Mouse (Mus musculus): ENCODE data around the gene Lrp2.

Gene Lrp2

GRCm38 (mm10) chr2:69585886-69586398, at the start of gene Lrp2:
Gene Lrp2, minus strand, starts transcription at chr2:69586065.
- peak; percentile 48 for DNase-seq

DNA sequence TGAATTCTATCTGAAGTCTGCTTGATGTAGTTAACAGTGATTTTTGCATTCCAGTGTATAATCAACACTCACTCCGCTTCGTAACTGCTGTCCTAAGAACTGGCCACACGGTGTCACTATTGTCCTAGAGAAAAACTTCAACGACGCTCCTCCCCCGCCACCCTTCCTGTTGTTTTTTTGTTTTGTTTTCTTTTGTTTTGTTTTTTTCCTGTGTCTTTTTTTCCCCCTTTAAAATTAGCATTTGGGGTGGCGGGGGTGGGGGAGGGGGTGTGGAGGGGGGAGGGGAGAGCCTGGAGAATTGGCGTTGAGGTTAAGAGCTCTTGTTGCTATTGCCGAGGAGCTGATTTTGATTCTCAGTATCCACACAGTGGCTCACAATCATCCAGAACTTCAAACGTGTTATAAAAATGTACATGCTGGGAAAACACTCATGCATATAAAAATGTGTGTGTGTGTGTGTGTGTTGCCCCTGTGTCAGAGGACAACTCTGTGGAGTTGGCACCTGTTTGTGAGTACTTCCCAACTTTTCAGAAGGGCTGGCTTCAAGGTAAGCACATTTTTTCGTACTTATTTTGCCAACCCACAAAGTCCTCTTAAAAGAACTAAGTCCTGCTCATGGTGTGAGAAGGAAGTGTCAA, 49.3 kb upstream of the Lrp2 start:
- peak; percentile 64 for DNase-seq

DNA sequence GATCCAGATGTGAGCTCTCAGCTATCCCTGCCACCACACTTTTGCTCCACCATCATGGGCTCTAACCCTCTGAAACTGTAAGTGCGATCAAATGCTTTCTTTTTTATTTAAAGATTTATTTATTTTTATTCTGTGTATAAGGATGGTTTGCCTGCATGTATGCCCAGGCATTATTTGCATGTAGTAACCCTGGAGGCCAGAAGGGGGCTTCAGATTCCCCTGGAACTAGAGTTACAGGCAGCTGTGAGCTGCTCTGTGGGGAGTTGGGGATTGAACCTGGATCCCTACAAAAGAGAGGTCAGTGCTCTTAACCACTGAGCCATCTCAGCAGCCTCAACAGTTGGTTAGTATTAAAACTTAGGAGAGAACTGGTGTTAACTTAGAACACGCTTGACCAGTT, 45.6 kb upstream of the Lrp2 start:
- DNase-seq, result peak; percentile 6

GRCm38 (mm10) chr2:69630792-69631191, 44.9 kb upstream of the Lrp2 start:
- peak; percentile 51 for DNase-seq

GRCm38 (mm10) chr2:69629914-69630313, 44.0 kb upstream of the Lrp2 start:
- no peak for DNase-seq

GRCm38 (mm10) chr2:69629215-69629614, 43.4 kb upstream of the Lrp2 start:
- DNase-seq, result peak; percentile 9

DNA sequence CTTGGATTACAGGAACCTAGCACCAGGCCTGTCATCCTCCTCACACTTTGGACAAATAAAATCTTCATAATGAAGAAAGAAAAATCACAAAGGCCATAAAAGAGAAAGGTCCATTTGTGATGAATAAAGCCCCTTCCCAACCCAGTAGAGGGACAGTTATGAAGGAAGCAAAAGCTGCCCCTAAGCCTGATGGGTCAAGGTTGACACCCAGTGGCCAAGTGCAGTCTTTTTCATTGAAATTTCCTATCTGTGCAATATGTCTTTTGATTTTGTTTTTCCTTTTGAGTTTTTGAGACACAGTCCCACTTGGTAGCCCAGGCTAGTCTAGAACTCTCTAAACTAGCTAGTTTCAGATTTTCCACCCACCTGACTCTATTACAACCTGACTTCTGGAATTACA, 33.4 kb upstream of the Lrp2 start:
- no peak for DNase-seq

DNA sequence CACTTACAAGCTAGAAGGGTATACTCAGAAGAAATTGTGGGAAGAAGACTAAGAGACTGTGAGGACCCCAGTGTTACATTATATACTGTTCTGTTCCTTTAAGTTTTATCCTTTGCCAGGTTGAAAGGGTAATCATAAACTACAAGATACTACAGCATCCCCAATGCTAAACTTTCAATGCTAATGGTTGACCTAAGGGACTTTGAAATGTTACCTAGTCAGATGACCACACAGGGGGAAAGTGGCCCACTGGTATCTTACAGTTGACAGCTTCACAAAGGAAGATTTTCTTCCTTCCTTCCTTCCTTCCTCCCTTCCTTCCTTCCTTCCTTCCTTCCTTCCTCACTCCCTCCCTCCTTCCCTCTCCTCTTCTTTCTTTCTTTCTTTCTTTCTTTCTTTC, 32.5 kb upstream of the Lrp2 start:
- DNase-seq, result no peak

- no peak for DNase-seq
These were observed 27.4 kb upstream of the Lrp2 start for GRCm38 (mm10) chr2:69613237-69613636.

GRCm38 (mm10) chr2:69612716-69613115, 26.9 kb upstream of the Lrp2 start:
- DNase-seq, result no peak

DNA sequence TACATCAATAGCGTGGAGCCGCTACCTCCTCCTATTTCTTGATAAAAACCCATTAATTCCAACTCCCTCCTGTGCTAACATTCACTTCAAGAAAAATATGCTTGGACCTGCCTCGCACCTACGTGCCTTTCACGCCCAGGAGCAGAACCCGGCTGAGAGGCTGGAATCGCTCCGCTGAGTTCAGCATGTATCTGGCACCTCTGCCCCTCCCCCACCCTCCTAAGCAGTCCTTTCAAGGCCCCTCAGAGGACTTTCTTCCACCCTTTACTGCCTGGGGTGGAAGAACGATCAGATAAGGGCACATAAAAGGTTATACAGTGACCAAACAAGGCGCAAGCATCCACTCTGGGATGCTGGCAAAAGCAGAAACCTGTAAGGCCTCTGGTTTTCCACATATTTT, 26.4 kb upstream of the Lrp2 start:
- no peak for DNase-seq

GRCm38 (mm10) chr2:69606621-69607020, 20.8 kb upstream of the Lrp2 start:
- DNase-seq, result no peak

DNA sequence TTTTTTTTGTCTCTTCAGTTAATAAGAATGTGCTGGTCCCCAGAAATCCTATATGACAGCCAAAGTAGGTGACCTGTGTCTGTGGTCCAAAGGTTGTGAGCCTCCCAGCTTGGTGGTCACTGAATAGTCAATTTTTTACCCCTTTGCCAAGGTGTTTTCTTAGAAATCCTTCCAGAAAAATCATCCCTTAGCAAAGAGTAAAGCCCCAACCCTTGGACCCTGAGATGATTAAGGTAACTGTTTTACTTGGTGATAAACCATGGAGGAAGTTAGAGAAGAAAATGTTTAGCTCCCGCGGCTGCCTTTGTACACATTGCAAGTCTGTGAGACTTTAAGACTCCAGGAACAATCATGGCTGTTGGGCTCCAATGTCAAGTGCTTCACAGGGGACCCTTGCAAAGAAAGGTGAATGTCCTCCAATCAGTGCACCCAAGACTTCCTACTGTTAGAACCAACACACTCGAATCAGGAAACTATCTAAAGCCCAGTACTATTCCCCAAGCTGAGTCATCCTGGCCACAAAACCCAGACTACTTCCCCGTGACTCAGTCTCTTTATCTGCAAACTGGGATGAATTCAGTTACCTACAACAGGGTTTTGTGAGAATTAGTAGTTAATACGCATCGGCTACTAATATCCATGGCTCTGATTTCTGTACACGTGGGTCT, 18.0 kb upstream of the Lrp2 start:
- no peak for DNase-seq

- DNase-seq, result no peak
These were observed 7.3 kb upstream of the Lrp2 start for GRCm38 (mm10) chr2:69593168-69593567.

DNA sequence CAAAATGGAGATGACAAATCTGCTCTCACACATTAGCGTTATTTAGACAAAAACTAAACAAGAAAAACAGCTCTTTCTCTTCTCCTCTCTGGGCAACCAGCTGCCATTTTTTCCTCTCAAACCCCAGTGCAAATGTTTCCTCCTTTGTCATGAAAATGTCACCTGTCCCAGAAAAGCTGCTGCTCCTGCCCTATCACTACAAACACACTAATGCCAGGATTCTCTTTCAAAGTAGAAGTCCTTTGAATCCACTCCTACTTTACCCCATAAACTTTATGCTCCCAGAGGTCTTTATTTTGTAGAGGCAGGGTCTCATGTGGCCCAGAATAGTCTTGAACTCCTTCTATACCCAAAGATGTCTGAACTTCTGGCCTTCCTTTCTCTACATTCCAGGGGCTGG, 6.7 kb upstream of the Lrp2 start:
- DNase-seq, result no peak

DNA sequence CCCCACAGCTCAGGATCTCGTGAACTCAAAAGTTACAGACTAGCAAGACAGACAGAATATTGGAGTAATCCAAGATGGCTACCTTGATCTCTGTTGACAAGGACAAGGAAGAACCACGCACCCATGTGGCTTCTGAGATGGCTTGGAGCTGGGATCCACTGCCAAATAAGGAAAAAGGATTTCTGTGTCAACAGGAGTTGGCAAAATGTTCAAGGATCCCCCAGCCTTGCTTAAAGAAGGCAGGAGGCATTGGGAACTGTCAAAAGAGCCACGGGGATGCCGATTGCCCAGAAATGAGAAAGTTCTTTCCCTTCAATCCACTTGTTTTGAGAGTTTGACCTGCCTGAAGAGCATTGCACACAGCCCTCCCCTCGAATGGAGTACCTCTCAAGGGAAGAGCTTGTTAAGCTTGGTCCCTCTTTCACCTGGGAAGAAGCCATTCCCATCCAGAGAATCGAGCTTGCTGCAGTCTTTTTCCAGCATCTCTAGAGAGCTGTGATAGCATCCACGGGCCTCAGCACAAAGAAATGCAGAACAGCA, 6.2 kb upstream of the Lrp2 start:
- DNase-seq, result peak; percentile 35

GRCm38 (mm10) chr2:69590548-69590947, 4.7 kb upstream of the Lrp2 start:
- DNase-seq, result peak; percentile 19

DNA sequence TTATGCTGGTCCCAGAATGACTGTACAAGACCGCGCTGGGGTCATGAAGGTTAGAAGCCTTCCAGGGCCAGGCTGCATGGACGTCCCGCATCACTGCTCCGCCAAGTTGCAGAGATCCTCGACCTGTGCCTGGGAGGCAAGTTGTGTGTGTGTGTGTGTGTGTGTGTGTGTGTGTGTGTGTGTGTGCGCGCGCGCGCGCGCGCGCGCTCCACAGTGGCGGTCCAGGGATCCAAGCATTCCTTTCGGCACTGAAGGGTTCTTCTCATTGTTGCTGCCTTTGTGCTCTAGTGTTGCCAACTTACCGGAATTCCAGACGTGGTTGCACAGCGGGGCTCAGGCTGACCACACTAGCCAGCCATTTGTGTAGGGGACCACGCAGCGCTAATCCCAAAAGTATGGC, 2.0 kb upstream of the Lrp2 start:
- DNase-seq, result no peak

- DNase-seq, result no peak
These were observed 1.2 kb upstream of the Lrp2 start for GRCm38 (mm10) chr2:69586821-69587728.

DNA sequence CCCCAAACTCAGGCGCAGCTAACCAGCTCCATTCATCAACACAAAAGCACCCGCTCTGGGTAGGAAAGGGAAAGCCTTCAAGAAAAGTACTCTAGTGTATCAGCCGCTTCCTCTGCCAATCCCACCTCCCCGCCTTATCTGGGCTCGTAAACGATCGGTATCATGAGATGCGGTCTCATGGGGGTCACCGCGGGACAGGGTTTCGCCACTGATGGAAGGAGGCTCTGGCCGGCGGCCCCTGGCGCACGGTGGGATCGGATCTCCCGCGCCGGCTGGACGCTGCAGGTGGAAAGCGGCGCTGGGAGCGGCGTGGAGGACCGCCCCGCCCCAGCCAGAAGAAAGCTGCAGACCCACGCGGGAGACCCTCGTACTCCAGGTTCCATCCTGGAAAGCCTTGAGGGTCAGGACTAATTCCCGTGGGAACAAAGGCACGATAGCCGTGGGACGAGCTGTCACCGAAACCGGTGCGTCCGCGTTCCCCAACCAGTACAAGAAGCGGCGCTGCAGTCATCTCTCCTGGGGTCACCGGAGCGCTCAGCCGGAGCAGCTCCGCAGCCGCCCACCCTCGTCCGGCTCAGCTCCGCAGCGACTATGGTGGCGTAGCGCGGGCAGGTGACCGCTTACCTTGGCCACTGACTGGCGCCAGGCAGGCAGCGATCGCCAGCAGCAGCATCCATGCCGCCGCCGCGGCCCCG, 527 bp downstream of the Lrp2 start:
- no peak for DNase-seq

DNA sequence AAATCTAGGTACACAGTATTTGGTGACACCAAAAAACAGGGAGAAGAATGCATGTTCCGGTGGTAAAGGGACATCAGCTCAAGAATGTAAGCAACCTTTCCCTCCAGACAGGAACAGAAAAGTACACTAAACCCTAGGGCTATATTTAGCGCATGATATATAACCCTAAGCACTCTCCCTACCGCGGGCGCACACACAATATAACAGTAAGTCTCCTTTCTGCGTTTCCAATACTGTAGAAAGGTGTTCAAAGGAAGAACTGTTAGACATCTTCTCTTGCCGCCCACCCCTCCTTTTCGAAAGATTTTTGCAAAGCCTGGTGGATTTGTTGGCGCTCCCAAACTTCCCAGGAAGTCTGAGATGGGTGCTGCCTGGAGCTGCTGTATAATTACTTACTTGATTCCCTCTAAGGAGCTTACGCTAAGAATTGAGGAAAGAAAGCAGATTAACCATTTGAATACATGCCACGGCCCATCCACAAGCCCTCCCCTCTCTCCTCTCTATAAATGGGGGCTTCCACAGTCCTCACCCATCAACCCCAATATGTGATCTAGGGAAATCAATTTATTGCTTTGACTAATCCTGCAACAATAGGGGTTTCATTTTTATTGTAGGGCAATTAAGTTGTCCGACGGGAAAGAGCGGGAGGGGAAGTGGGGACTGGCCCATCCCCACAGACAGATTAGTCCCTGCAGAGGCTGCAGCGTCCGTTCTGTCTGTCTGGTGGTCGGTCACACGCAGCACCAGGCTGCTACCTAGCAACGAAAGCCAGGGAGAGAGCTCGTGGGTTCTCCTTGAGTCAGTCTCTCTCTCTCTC, 1.5 kb downstream of the Lrp2 start:
- DNase-seq, result no peak

GRCm38 (mm10) chr2:69582861-69583260, 3.0 kb downstream of the Lrp2 start:
- DNase-seq, result no peak
